Mouse (Mus musculus): Measurements from ENCODE around the gene Nono. TPM values are rescaled to one million over a fixed set of nuclear protein-coding genes. Genes with fewer than 3 reads are reported as not detected.

Nono gene
- polyA plus RNA-seq, 1 experiment from 2014 or later = 298 TPM

Other genes with a start within 250 kb of the Nono start
- gene Snx12, start 206.8 kb upstream of the Nono start, polyA plus RNA-seq (2015; fragmentation: Nextera tagmentation; extraction: Ambion mirVana) = 45.6 and 47.6 TPM in 2 replicates
- 0.85 and 1.0 TPM in 2 replicates for gene Foxo4, start 174.8 kb upstream of the Nono start, polyA plus RNA-seq (2015; fragmentation: Nextera tagmentation; extraction: Ambion mirVana)
- 0.21 TPM in 1 of 2 replicates, not detected in the other for gene Gm614, start 165.3 kb upstream of the Nono start, polyA plus RNA-seq (2015; fragmentation: Nextera tagmentation; extraction: Ambion mirVana)
- gene Il2rg, start 161.1 kb upstream of the Nono start, polyA plus RNA-seq (2015; fragmentation: Nextera tagmentation; extraction: Ambion mirVana) = 6.4 TPM in 2 replicates
- gene Gm20489, start 160.3 kb upstream of the Nono start, polyA plus RNA-seq (2015; fragmentation: Nextera tagmentation; extraction: Ambion mirVana) = not detected in 2 replicates
- 26.4 and 26.9 TPM in 2 replicates for gene Med12, start 155.3 kb upstream of the Nono start, polyA plus RNA-seq (2015; fragmentation: Nextera tagmentation; extraction: Ambion mirVana)
- 73.2 and 87.8 TPM in 2 replicates for gene Nlgn3, start 130.2 kb upstream of the Nono start, polyA plus RNA-seq (2015; fragmentation: Nextera tagmentation; extraction: Ambion mirVana)
- 1.7 and 1.9 TPM in 2 replicates for gene Gjb1, start 52.9 kb upstream of the Nono start, polyA plus RNA-seq (2015; fragmentation: Nextera tagmentation; extraction: Ambion mirVana)
- 83.4 and 85.6 TPM in 2 replicates for gene Zmym3, start 8.5 kb upstream of the Nono start, polyA plus RNA-seq (2015; fragmentation: Nextera tagmentation; extraction: Ambion mirVana)
- gene Itgb1bp2, start 19.8 kb downstream of the Nono start, polyA plus RNA-seq (2015; fragmentation: Nextera tagmentation; extraction: Ambion mirVana) = 1.1 and 2.0 TPM in 2 replicates
- gene Taf1, start 103.4 kb downstream of the Nono start, polyA plus RNA-seq (2015; fragmentation: Nextera tagmentation; extraction: Ambion mirVana) = 13.5 and 15.0 TPM in 2 replicates
- 181 TPM in 2 replicates for gene Ogt, start 210.7 kb downstream of the Nono start, polyA plus RNA-seq (2015; fragmentation: Nextera tagmentation; extraction: Ambion mirVana)